Mouse (Mus musculus): ENCODE results near the gene Foxo1.
A peak's percentile ranks its signal among the peaks of the same experiment; 100 is the strongest.

Foxo1 gene

DNA sequence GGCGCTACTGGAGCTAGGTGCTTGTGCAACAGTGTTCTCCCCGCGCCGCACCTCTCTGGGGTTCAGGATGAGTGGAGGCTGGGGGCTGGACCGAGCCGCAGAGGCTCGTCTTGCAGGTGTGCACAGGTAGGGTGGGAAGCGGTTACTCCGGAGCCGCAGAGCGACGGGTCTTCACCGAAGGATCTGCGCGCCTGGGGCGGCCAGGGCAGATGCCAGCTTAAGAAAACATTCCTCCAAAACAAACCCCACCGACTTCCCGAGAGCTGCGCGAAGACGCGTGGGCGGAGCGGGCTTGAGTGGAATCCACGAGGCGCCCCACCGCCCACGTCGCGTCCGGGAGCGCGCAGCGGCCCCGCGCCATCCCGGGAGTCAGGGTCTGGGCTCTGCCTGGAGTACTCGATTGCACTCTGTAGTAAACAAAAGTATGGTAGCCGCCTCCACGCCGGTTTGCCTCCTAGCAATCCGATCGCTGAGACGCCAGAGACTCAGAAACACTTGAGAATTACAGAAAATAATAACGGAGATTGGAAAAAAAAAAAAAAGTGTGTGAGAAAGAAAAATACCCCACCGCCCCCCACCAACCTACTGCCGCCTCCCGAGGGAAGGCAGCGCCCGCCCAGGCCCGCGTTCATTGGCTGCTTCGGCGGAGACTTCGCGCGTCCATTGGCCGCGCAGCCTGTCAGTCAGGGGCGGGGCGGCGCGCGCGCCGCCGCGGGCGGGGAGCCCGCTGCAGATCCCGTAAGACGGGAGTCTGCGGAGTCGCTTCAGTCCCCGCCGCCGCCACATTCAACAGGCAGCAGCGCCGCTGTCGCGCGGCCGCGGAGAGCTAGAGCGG is at the start of gene Foxo1:
Foxo1 (plus strand) TSS at position 685 of the 835 bp plus-strand sequence.
- DNase-seq (ENCODE audit: extremely low spot score, low read depth, low spot score): no peak

DNA sequence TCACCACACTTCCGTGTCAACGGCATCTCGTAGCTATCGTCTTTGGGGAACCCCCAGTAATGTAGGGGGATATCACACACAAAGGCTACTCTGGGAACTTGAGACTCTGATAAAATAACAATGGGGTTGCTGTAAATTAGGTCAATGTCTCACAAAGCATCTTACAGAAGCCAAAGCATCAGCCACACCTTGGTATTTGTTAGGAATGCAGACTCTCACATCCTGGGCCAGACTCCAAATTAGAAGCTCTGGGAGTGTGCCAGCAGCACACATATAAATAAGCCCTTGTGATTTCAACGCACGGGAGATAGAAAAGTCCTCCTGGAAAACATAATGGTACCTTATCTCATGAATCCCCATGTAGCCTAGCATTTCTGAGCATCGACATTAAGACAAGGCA is 49.3 kb upstream of the Foxo1 start:
- DNase-seq (ENCODE audit: extremely low spot score, low read depth, low spot score): no peak

DNA sequence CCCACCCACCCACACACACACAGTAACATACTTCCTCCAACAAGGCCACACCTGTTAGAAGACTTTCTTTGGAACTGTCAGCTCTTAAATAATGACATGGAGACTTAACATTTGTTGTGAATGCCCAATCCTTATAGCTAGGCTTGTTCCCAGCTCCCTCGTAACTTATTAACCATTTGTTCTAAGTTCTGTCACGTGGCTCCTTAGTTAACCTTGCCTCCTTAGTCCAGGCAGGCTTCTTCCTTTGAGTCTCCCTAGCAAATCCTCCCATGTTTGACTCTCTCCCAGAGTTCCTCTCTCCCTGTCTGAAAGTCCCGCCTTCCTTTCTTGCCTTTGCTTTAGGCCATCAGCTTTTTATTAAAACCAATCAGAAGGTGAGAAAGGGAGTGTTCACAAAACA is 47.1 kb upstream of the Foxo1 start:
- no peak for DNase-seq (ENCODE audit: extremely low spot score, low read depth, low spot score)

DNA sequence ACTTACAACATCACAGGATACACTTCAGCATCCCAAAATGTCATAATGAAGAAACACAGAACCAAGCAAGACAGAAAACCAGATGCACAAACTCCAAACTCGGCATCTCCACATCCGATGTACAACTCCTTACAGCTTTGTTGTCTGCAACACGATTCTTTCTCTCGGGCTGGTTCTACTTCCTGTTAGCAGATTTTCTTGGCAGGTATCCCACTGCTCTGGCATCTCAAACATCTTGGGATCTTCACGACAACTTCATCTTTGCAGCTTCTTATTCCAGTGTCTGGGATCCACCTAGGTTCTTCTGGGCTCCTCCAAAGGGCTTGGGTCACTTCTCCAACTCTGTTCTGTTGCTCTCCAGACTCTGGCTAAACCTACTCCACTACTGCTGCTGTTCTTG is 46.2 kb upstream of the Foxo1 start:
- DNase-seq (ENCODE audit: extremely low spot score, low read depth, low spot score): no peak

DNA sequence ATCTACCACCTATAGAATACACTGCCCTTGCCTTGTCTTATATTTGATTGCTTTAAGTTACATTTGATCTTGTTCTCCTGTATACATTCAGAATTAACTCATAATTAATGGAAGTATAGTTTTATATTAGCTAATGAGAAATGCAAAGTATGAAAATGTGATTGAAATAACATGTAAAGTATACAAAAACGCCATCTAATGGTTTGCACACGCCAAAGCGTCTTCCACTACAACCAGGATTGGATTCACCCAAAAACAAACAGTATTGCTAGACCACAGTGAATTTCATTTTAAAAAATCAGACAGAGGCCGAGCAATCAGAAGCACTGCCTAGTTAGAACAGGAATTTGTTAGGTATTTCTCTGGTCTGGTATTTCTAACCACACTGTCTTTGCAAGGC is 31.6 kb upstream of the Foxo1 start:
- no peak for DNase-seq (ENCODE audit: extremely low spot score, low read depth, low spot score)

DNA sequence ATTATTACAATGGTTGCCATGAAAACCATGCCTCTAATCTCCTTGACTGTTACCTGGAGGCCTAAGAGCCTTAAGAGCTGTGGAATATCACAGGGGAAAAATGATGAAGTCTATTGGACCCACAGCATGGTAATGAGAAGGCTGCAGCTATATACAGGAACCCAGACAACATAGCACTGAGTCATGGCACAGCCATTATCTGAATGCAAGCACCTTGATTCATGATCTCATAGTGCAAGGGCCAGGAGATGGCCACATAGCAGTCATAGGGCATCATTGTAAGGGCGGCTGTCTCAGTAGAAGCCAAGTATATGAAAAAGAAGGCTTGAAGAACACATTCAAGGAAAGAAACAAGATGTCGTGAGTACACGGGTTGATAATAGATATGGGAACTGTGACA is 31.0 kb upstream of the Foxo1 start:
- no peak for DNase-seq (ENCODE audit: extremely low spot score, low read depth, low spot score)

DNA sequence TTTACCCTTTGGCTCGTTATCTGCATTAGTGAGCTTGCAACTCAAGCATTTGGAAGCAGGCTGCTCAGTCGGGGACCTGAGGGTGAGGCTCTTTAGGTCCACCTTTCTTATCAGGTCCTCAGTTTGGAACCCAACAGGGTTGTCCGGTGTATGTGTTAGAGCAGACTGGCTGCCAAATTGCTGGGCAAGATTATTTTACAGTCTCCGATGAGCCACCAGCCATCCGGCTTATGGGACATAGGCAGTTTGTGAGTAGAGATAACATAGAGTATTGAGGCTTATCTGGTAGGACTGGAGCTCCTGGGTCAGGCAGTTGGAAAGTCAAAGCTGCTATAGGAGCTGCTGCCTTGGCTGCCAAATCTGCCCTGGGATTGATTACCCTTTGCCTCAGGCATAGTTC is 27.1 kb upstream of the Foxo1 start:
- DNase-seq (ENCODE audit: extremely low spot score, low read depth, low spot score): no peak

DNA sequence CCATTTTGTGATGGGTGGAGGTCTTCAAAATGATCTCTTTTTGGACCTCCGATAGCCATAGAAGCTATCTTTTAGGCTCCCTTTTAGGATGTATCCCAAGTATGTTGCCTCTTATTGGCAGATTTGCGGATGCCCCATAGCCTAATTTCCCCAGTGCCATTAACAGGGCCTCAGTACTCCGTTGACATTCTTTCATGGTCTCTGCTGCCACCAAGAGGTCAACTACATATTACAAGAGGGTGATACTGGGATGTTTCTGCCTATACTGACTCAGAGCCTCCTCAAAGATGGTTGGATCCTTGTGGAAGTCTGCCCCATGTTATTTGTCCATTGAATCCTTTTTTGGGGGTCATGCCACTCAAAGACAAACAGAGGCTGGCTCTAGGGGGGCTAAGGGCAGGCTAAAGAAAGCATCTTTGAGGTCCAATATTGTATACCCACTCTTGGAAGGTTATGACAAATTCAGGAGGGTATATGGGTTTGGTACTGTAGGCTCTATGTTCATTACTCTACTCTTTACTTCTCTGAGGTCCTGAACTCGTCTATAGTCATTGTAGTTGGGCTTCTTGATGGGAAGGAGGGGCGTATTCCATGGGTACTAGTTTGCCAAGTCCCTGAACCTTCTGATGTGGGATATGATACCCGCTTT is 25.6 kb upstream of the Foxo1 start:
- peak; percentile 68 for DNase-seq (ENCODE audit: extremely low spot score, low read depth, low spot score)

DNA sequence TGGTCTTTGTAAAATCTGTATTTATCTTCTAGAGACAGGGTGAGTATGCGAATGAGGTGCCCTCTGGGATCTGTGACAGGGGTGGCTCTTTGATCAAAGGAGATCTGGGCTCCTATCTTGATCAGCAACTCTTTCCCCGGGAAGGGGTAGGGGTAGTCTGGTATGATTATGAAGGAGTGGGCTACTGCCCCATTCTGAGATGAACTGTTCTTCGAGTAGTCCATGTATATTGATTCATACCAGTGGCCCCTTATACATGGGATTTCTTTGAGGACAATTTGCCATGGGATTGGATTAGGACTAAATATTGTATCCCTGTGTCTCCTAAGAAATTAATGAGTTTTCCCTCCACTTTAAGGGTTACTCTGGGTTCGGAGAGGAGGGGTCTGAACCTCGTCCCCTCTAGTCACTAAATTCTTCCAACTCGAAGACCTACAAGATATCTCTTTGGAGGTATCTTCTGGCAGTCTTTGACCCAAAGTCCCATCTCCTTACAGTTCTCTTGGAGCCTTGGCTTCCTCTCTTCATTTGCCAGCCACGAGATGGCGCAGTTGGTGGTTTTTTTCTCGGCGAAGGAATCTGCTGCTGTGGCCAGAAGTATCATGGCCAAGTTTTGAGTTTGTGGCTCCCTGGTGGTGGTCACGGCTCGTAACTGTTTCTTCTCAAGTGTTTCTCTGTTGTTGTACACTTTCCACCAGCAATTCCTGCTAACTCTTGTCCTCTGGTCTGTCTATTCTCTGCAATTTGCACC is 24.7 kb upstream of the Foxo1 start:
- DNase-seq (ENCODE audit: extremely low spot score, low read depth, low spot score): no peak

DNA sequence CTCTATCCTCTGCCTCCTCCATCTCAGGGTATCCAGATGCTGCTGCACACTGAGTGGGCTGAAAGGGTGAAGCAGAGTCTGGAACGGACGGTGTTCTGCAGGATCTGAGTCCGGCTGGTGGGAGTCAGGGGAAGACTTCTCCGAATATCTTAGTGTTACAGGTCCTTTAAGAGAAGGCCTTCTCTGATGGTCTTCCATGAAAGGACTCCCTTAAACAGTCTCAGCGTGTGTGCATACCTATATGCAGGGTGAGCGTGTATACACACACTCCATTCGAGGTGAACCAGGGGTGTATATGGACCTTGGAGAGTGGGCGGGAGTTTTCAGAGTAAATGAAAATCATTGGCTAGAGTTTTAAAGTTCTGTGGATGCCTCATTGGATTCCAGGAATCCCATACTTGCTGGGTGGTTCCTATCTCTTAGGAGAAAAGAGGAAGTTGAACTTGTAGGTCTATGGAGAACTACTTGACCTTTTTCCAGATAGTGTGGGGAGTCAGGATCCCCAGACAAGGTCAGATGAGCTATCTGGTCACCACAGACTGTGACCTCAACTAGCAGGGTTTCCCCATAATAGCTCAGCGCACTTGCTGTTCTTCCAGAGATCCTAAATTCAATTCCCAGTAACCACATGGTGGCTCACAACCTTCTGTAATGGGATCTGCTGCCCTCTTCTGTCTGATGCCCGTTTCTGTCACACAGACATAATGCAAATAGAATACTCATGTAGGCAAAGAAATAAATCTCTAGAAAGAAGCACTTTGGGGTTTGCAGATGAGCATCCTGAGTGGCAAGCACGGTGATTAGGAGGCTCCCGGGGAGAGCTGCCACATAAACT is 21.9 kb upstream of the Foxo1 start:
- no peak for DNase-seq (ENCODE audit: extremely low spot score, low read depth, low spot score)

DNA sequence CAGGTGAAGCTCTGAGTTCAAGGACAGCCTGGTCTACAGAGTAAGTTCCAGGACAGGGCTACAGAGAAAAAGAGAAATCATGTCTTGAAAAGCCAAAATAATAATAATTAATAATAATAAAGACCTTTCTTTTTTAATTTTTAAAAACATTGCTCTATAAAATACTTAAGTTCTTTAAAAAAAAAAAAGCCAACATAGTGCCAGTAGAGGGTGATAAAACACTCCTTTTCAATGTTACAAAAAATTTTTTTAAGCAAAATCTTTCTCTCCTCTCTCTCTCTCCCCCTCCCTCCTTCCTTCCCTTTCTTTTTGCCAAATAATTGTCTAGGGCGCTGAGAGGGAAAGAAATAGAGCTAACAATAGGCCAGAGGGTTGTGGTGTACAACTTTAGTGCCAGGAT is 17.0 kb upstream of the Foxo1 start:
- no peak for DNase-seq (ENCODE audit: extremely low spot score, low read depth, low spot score)

DNA sequence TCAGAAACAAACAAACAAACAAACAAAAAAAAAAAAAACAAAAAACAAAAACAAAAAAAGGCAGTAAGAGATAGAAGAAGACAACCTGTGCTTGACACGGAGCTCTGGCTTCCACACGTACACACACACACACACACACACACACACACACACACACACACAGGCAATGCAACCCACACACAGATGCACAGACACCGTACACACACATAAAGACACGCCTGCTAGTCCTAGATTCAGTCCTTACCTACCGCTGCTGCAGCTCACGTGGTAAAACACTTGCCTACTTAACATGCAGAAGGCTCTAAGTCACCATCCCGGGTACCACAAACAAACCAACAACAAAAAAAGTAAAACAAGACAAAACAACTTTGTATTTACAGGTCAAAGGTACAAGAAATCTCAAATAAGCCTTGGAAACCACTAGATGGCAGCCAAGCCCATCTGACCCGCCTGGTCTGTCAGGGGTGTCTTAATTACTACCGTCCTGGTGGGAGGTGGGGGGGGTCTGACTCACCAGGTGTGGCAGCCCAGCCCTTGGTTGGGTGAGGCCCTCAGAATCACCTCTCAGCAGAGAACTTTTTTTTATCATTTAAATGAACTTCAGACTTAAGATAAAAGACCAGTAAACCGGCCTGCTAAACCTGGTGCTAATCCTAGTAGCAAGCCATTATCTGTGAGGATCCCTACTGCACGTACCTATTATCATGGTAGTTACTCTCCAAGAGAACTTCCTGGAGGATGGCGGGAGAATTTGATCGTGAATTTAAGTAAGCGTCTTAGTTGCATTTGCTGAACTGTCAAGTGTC is 14.3 kb upstream of the Foxo1 start:
- no peak for DNase-seq (ENCODE audit: extremely low spot score, low read depth, low spot score)

DNA sequence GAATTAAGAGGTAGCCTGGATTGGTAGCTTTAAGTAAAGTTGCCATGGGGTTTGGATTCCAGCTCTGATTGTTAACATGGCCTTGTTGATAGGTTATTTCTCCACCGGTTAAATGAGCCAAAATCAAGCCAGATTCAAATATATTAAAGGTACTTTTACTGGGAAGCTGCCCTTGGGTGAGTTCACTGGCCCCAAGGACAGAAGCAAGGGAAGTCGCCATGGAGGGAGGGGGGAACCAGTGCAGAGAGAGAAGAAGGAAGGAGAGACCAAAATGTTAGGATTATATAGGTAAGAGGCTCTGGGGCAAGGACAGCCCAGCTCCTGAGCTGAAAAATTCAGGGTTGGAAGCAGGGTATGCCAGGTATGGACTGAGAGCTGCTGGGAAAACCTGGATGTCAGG is 13.6 kb upstream of the Foxo1 start:
- DNase-seq (ENCODE audit: extremely low spot score, low read depth, low spot score): no peak

DNA sequence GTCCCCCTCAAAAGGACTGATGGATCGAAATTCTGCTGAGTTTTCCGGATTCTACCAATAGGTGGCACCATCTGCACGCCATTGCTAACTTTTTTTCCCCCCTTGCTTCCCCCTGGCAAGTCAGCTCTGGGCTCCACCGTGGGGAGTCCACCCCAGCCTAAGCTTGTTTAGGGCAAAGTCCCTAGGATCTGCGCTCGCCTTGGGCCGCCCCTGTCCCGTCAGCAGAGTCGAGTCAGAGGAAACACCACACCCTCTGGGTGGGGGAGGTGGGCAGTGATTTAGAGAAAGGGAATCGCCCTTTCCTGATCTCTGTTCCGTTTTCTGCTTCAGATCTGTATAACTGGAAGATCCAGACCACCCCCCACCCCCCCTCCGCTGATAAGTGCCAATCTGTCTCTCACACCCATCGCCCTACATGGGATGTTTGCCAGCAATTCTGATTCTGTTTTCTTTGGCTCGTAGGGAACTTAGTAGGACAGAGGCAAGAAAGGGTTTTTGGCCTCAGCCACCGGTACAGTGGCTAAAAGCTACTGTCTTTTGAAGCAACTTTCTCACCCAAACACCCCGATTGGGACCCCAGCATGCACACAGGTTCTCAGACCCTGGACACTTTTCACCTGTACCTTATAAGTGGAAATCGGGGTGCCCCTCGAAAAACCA is 10.2 kb upstream of the Foxo1 start:
- no peak for DNase-seq (ENCODE audit: extremely low spot score, low read depth, low spot score)

DNA sequence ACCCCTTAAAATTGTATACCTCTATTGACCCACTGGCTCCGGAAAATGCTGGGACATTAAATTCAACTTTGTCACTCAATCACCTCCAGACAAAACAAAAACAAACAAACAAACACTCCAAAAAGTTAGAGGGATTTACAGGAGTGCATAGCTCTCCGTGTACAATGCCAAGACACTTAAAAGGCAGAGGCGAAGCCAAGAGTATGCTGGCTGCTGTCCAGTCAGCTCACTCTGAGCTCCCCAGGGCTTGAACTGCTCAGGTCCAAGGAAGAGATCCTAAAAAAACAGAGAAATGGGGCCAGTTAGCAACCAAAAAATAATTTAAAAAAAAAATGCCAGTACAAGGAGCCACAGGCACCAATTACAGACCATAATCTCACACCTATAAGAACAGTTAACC is 9.6 kb upstream of the Foxo1 start:
- DNase-seq (ENCODE audit: extremely low spot score, low read depth, low spot score): no peak

DNA sequence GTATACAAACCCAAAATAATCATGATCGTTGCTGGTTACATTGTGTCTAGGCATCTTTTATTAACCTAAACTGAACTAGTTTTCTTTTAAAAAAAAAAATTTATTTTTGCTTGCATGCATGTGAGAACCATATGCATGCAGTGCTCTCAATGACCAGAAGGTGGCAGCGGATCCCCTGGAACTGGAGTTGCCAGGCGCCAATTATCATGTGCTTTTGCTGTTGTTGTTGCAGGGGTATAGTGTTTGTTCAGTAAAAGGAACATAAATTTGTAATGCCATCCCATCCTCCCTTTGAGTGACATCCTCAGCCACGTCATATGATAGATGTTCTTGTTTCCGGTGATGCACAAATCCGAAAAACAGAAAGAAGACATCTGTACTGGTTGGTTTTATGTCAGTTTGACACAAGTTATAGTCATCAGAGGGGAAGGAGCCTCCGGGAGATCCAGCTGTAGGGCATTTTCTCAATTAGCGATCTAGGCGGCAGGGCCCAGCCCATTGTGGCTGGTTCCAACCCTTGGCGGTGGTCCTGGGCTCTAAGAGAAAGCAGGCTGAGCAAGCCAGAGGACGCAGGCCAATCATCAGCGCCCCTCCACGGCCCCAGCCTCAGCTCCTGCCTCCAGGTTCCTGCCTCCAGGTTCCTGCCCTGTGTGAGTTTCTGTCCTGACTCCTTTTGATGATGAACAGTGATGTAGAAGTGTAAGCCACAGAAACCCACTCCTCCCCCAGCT is 5.5 kb upstream of the Foxo1 start:
- DNase-seq (ENCODE audit: extremely low spot score, low read depth, low spot score): no peak

DNA sequence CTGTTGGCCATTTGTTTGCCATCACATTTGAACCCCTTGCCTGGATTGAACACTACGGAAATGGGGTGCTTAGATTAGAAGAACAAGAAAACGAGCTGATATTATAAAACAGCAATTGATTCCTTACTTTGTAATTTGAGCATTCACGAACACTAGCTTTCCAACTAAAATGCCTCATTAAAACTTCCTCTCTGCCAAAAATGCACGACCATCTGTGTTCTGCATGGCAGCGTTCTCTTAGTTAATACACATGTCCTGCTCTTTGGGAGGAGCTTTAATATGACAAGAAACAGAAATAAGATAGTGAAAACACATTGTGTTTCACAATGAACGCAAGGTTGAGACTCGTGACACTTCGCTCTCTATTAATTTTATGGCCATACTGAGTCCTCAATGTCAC is 3.8 kb upstream of the Foxo1 start:
- no peak for DNase-seq (ENCODE audit: extremely low spot score, low read depth, low spot score)

DNA sequence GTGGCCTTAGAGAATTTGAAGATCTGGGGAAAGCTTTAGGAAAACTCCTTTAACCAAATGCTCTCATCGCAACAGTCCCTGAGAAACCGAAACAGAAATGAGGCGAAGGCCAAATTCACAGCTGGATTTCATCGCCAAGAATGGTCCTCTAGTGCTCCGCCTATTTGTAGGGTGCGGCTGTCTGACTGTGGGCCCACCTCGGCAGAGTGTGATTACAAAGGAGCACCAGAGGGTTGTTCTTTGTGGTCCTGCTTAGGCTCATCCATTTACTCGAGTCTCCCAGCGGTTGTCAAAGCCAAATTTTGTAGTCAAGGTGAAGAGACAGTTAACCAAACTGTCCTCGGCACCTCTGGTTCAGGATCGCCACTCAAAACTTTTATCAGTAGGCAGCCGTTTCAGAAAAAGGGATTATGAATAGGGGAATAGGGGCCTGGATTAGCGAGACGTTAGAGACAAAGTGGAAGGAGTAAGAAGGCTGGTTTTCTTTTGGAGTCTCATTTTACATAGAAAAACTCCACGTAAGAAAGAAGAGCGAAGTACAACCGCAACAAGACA is 1.5 kb upstream of the Foxo1 start:
- DNase-seq (ENCODE audit: extremely low spot score, low read depth, low spot score): no peak

DNA sequence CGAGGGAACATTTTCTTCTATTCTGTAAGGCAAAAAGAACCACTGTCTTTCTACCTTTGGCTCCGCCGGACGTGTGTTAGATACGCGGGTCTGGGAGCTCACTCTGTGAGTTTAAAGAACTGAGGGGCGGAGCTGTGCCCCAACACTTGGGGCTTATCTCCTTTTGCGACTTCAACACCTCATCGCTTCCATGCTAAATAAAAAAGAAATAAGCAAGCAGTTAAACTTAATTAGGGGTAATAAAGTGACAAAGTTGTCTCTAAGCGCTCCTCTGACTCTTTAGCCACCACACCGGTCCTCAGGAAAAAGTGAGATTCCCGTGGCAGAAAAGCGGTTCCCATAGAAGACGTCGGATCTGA is 864 bp upstream of the Foxo1 start:
- no peak for DNase-seq (ENCODE audit: extremely low spot score, low read depth, low spot score)
